Mouse (Mus musculus) kidney, embryonic 15.5 days (tissue): Measurements from ENCODE around the gene Msh5. TPM values are rescaled to one million over a fixed set of nuclear protein-coding genes. Genes with fewer than 3 reads are reported as not detected.
"Not testable (repeated sequence)": the region's sequence is repeated elsewhere in the genome, so short reads cannot be mapped to it uniquely, and the experiment has no call there.

ENCODE experiments used
- ATAC-seq: fragments of 200-750 bp; cut with Nextera tagmentation; replicated peaks from 2 replicates; pipeline ENCODE4 v1.8.0; 2017; ENCODE audit warnings: moderate TSS enrichment; ENCODE audit not compliant: low FRiP score
- H3K27ac ChIP-seq: fragments of 300-500 bp; sonication (generic); 2 replicates; pipeline ENCODE4 v1.5.1; 2015; ENCODE audit warnings: mild to moderate bottlenecking, inconsistent platforms
- H3K27me3 ChIP-seq: fragments of 300-500 bp; sonication (generic); 2 replicates; pipeline ENCODE4 v1.6.1; 2015; ENCODE audit warnings: inconsistent platforms
- H3K36me3 ChIP-seq: fragments of 300-500 bp; sonication (generic); 2 replicates; pipeline ENCODE4 v1.6.1; 2015; ENCODE audit warnings: inconsistent platforms
- H3K4me1 ChIP-seq: fragments of 300-500 bp; sonication (generic); 2 replicates; pipeline ENCODE4 v1.6.1; 2015; ENCODE audit warnings: inconsistent platforms
- H3K4me2 ChIP-seq: fragments of 300-500 bp; sonication (generic); 2 replicates; pipeline ENCODE4 v1.6.1; 2015; ENCODE audit warnings: moderate library complexity, mild to moderate bottlenecking, inconsistent platforms
- H3K4me3 ChIP-seq: fragments of 300-500 bp; sonication (generic); replicated peaks from 2 replicates; pipeline ENCODE4 v1.5.1; 2015; ENCODE audit warnings: mild to moderate bottlenecking, inconsistent platforms
- H3K9ac ChIP-seq: fragments of 300-500 bp; sonication (generic); 2 replicates; pipeline ENCODE4 v1.6.1; 2015; ENCODE audit warnings: mild to moderate bottlenecking, inconsistent platforms
- H3K9me3 ChIP-seq: fragments of 300-500 bp; sonication (generic); replicated peaks from 2 replicates; pipeline ENCODE4 v1.6.1; 2016; ENCODE audit warnings: inconsistent platforms
- WGBS: fragments of 180-500 bp; shearing (Covaris S2); methylation state at CpG from one replicate; pipeline ENCODE4 v1.1.7; 2015; ENCODE audit warnings: mixed read lengths; 5-methylcytosine and 5-hydroxymethylcytosine counted together
- polyA plus RNA-seq: library from polyadenylated mRNA; unstranded; fragments of >200 nt; fragmentation: Nextera tagmentation; extraction: Ambion mirVana; gene quantifications from 2 replicates; pipeline ENCODE4 v1.2.1, GENCODE M21; 2015

Gene Msh5
- polyA plus RNA-seq, 1 experiment from 2014 or later, result 5.4 TPM

- WGBS, result 81% methylated on average over 11 of the region's 11 CpGs
- H3K27ac ChIP-seq, result no peak overlapping the region
- H3K4me1 ChIP-seq, result no peaks in the 10 kb centered on the region
- no peak overlapping the region for H3K4me2 ChIP-seq
- H3K9me3 ChIP-seq, result no peaks in the 10 kb centered on the region
- ATAC-seq, result no peak
- no peaks in the 10 kb centered on the region for H3K27me3 ChIP-seq
- H3K9ac ChIP-seq, result no peak overlapping the region
- H3K4me3 ChIP-seq, result no peak overlapping the region
- no peaks in the 10 kb centered on the region for H3K36me3 ChIP-seq
Observed at GRCm38 (mm10) chr17:35039121-35039873, 7.2 kb downstream of the Msh5 start.

- Histone ChIP-seq H3K4me1 (peaks cover 9% of the 10 kb centered on the region), H3K27me3 (no peaks in the 10 kb centered on the region), H3K9ac (no peak overlapping the region), H3K36me3 (no peaks in the 10 kb centered on the region), H3K4me2 (no peak overlapping the region), H3K4me3 (no peak overlapping the region), H3K9me3 (no peaks in the 10 kb centered on the region), H3K27ac (no peak overlapping the region)
- ATAC-seq, result no peak
- WGBS, result 72% methylated on average over 6 of the region's 6 CpGs
Observed at GRCm38 (mm10) chr17:35034896-35035295, 11.6 kb downstream of the Msh5 start.

- not testable (repeated sequence) for H3K9me3 ChIP-seq, H3K36me3 ChIP-seq, H3K4me2 ChIP-seq, H3K27ac ChIP-seq, H3K27me3 ChIP-seq, H3K4me3 ChIP-seq, ATAC-seq, H3K9ac ChIP-seq
- peaks cover 15% of the 10 kb centered on the region for H3K4me1 ChIP-seq
- 55% methylated on average over 1 of the region's 1 CpGs for WGBS
Observed at GRCm38 (mm10) chr17:35033703-35034102, 12.8 kb downstream of the Msh5 start.

GRCm38 (mm10) chr17:35032323-35032870 lies 14.1 kb downstream of the Msh5 start:
- Histone ChIP-seq H3K4me3 (no peak overlapping the region), H3K36me3 (no peaks in the 10 kb centered on the region), H3K27ac (no peak overlapping the region), H3K4me2 (no peak overlapping the region), H3K27me3 (no peaks in the 10 kb centered on the region), H3K4me1 (peaks cover 22% of the 10 kb centered on the region), H3K9ac (no peak overlapping the region), H3K9me3 (no peaks in the 10 kb centered on the region)
- ATAC-seq, result no peak
- WGBS, result 70% methylated on average over 8 of the region's 8 CpGs

- no peak overlapping the region for H3K9ac ChIP-seq
- H3K9me3 ChIP-seq, result no peaks in the 10 kb centered on the region
- no peak overlapping the region for H3K27ac ChIP-seq
- H3K4me3 ChIP-seq, result no peak overlapping the region
- WGBS, result 90% methylated on average over 7 of the region's 7 CpGs
- no peak for ATAC-seq
- H3K4me1 ChIP-seq, result peaks cover 27% of the 10 kb centered on the region
- no peaks in the 10 kb centered on the region for H3K36me3 ChIP-seq
- no peaks in the 10 kb centered on the region for H3K27me3 ChIP-seq
- H3K4me2 ChIP-seq, result no peak overlapping the region
Observed at GRCm38 (mm10) chr17:35031880-35032279, 14.7 kb downstream of the Msh5 start.

- H3K4me3 ChIP-seq, result no peak overlapping the region
- no peaks in the 10 kb centered on the region for H3K9me3 ChIP-seq
- peaks cover 29% of the 10 kb centered on the region for H3K4me1 ChIP-seq
- H3K36me3 ChIP-seq, result no peaks in the 10 kb centered on the region
- no peak for ATAC-seq
- no peak overlapping the region for H3K27ac ChIP-seq
- no peak overlapping the region for H3K9ac ChIP-seq
- H3K4me2 ChIP-seq, result no peak overlapping the region
- WGBS, result 85% methylated on average over 11 of the region's 11 CpGs
- no peaks in the 10 kb centered on the region for H3K27me3 ChIP-seq
Observed at GRCm38 (mm10) chr17:35031272-35031671, 15.3 kb downstream of the Msh5 start.

GRCm38 (mm10) chr17:35029691-35030532 lies 16.6 kb downstream of the Msh5 start:
- no peaks in the 10 kb centered on the region for H3K27me3 ChIP-seq
- H3K9me3 ChIP-seq, result no peaks in the 10 kb centered on the region
- peaks cover 41% of the 10 kb centered on the region for H3K4me1 ChIP-seq
- H3K9ac ChIP-seq, result peak overlapping the region; percentile 26; the same call in 1 of the 2 replicates
- no peak overlapping the region for H3K27ac ChIP-seq
- 36% methylated on average over 19 of the region's 19 CpGs for WGBS
- no peak overlapping the region for H3K4me3 ChIP-seq
- no peak for ATAC-seq
- H3K36me3 ChIP-seq, result no peaks in the 10 kb centered on the region
- peak overlapping the region; percentile 35; the same call in 1 of the 2 replicates for H3K4me2 ChIP-seq

- WGBS, result 83% methylated on average over 2 of the region's 2 CpGs
- no peak overlapping the region for H3K4me3 ChIP-seq
- peaks cover 54% of the 10 kb centered on the region for H3K4me1 ChIP-seq
Observed at GRCm38 (mm10) chr17:35028315-35028714, 18.2 kb downstream of the Msh5 start.

GRCm38 (mm10) chr17:35027277-35028068 lies 19.1 kb downstream of the Msh5 start, which contains the start of gene Sapcd1:
Sapcd1 (minus strand) TSS chr17:35028016.
- H3K4me3 ChIP-seq, result peak within 1 kb of the TSS; percentile 12; the same call in 1 of the 2 replicates
- H3K27me3 ChIP-seq, result no peaks in the 10 kb centered on the region
- no peaks in the 10 kb centered on the region for H3K9me3 ChIP-seq
- no peak within 1 kb of the TSS for H3K9ac ChIP-seq
- H3K36me3 ChIP-seq, result no peaks in the 10 kb centered on the region
- WGBS, result 37% methylated on average over 13 of the region's 13 CpGs
- peaks cover 51% of the 10 kb centered on the region for H3K4me1 ChIP-seq
- ATAC-seq, result peak; percentile 34
- H3K4me2 ChIP-seq, result peak within 1 kb of the TSS; percentile 28; the same call in 1 of the 2 replicates
- H3K27ac ChIP-seq, result peak within 1 kb of the TSS; percentile 80

More at GRCm38 (mm10) chr17:35028315-35028714, 18.2 kb downstream of the Msh5 start:
- no peak overlapping the region for H3K27ac ChIP-seq
- no peaks in the 10 kb centered on the region for H3K27me3 ChIP-seq
- no peaks in the 10 kb centered on the region for H3K9me3 ChIP-seq
- H3K36me3 ChIP-seq, result no peaks in the 10 kb centered on the region
- H3K9ac ChIP-seq, result no peak overlapping the region
- ATAC-seq, result no peak
- no peak overlapping the region for H3K4me2 ChIP-seq

- Histone ChIP-seq H3K27me3 (no peaks in the 10 kb centered on the region), H3K4me2 (no peak overlapping the region), H3K4me1 (peaks cover 56% of the 10 kb centered on the region), H3K27ac (no peak overlapping the region), H3K9me3 (no peaks in the 10 kb centered on the region), H3K4me3 (no peak overlapping the region), H3K36me3 (no peaks in the 10 kb centered on the region), H3K9ac (no peak overlapping the region)
- no peak for ATAC-seq
- WGBS, result 44% methylated on average over 5 of the region's 5 CpGs
Observed at GRCm38 (mm10) chr17:35026206-35026605, 20.3 kb downstream of the Msh5 start.

- H3K27ac ChIP-seq, result no peak overlapping the region
- no peak overlapping the region for H3K4me2 ChIP-seq
- H3K4me1 ChIP-seq, result peaks cover 55% of the 10 kb centered on the region
- 68% methylated on average over 6 of the region's 10 CpGs for WGBS
- no peaks in the 10 kb centered on the region for H3K36me3 ChIP-seq
- no peaks in the 10 kb centered on the region for H3K9me3 ChIP-seq
- H3K27me3 ChIP-seq, result no peaks in the 10 kb centered on the region
- no peak for ATAC-seq
- no peak overlapping the region for H3K9ac ChIP-seq
- no peak overlapping the region for H3K4me3 ChIP-seq
Observed at GRCm38 (mm10) chr17:35024691-35025488, 21.7 kb downstream of the Msh5 start.
